Mouse (Mus musculus): ENCODE results near the gene Rnf169. TPM values are rescaled to one million over a fixed set of nuclear protein-coding genes. Genes with fewer than 3 reads are reported as not detected.
A peak's percentile ranks its signal among the peaks of the same experiment; 100 is the strongest.
"Not testable (repeated sequence)": the region's sequence is repeated elsewhere in the genome, so short reads cannot be mapped to it uniquely, and the experiment has no call there.

Rnf169 gene
- polyA plus RNA-seq, 1 experiment from 2014 or later: 4.5 TPM

DNA sequence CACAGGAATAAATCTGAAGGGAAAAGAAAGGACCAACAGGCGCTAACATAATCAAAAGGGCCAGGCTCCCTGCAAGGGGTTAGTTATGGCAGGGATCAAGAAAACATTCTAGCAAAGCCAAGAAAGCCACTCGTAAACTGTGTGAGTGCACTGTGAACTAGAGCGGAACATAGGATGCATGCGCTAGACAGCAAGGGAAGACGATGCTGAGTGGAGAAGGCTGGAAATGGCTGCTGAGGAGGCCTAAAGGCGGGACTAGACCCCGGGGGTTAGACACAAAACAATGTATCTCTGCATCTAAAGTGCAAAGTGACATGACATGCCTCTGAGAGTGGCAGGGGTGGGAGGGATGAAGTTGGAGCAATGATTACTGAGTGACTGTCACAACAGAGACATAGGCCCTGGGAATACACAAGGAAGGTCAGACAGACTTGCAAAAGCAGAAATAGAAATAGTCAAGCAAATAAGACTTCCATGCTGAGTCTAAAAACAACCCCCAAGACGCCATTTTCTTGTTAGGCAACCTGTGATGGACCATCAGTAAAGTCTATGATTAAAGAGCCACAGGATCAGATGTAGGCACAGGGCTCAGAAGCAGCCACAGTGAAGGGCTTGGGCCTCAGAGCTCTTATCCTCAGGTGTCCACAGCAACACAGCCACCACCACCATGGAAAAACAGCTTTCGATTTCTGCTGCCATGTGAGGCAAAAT lies 14.1 kb downstream of the Rnf169 start:
- Histone ChIP-seq H3K36me3 (ENCODE audit: control insufficient read depth, insufficient read depth, low read length) (no peaks in the 10 kb centered on the region), H3K27ac (replicated peaks in 1 of 2; ENCODE audit: control insufficient read depth in 1 of 2, insufficient read depth in 1 of 2, low read depth in 2 of 2, low read length in 2 of 2) (0 out of 4 replicates have a peak overlapping the region, but pooled peaks of 1 of the 2 experiments have one; percentile 28), H3K4me1 (ENCODE audit: control insufficient read depth in 2 of 2, insufficient read depth in 2 of 2, low read length in 2 of 2) (peaks cover 17 to 44% of the 10 kb centered on the region in 2 experiments), H3K4me2 (ENCODE audit: low read length) (no peak overlapping the region), H3K9me3 (ENCODE audit: control insufficient read depth, low read length) (no peaks in the 10 kb centered on the region), H3K27me3 (ENCODE audit: control insufficient read depth, insufficient read depth, low read length) (no peaks in the 10 kb centered on the region), H3K9ac (ENCODE audit: low read length) (no peak overlapping the region), H3K4me3 (ENCODE audit: control insufficient read depth in 1 of 2, insufficient read depth in 1 of 2, low read depth in 1 of 2, low read length in 2 of 2) (no peak overlapping the region)
- WGBS: 68% methylated on average over 9 of the region's 9 CpGs
- ATAC-seq (ENCODE audit: insufficient number of reproducible peaks, insufficient read depth, low FRiP score, low read depth): no peak

DNA sequence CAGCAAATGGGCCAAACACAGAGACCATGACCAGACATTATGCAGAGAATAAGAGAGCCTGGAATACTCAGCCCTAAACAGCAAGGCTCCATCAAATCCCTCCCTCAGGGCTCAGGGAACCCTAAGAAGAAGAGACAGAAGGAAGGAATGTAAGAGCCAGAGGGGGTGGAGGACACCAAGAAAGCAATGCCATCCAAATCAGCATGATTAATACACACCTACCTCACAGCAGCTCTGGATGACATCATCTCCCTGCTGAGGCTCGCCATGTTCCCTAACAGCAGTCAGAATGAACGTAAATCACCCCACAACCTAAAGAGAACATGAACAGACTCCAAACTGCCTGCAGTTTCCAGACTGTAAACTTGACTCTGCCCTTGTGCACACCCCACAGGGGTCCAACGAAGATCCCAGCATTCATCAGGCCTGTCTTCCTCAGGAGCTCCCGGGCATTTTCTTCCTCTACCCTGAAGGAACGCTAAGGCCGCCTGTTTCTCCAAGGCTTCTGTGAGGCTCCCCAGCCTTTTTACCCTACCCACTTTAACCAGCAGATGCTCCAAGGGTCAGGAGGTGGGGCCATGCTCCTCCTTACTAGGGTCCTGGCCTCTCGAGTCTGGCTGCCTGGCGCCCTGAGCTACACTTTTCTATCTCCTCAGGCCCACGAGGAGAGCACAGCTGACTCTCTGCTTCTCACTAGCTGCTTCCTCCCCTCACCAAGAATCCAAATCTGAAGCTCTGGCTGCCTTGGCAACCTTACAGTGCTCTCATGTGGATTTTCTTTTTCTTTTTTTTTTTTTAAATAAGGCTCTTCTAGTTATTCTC lies 15.0 kb downstream of the Rnf169 start:
- Histone ChIP-seq H3K4me3 (ENCODE audit: control insufficient read depth in 1 of 2, insufficient read depth in 1 of 2, low read depth in 1 of 2, low read length in 2 of 2) (no peak overlapping the region), H3K9me3 (ENCODE audit: control insufficient read depth, low read length) (no peaks in the 10 kb centered on the region), H3K27me3 (ENCODE audit: control insufficient read depth, insufficient read depth, low read length) (no peaks in the 10 kb centered on the region), H3K36me3 (ENCODE audit: control insufficient read depth, insufficient read depth, low read length) (no peaks in the 10 kb centered on the region), H3K4me2 (ENCODE audit: low read length) (no peak overlapping the region), H3K4me1 (ENCODE audit: control insufficient read depth in 2 of 2, insufficient read depth in 2 of 2, low read length in 2 of 2) (peaks cover 17 to 44% of the 10 kb centered on the region in 2 experiments), H3K9ac (ENCODE audit: low read length) (no peak overlapping the region), H3K27ac (replicated peaks in 1 of 2; ENCODE audit: control insufficient read depth in 1 of 2, insufficient read depth in 1 of 2, low read depth in 2 of 2, low read length in 2 of 2) (no peak overlapping the region; a peak in 1 of 4 replicates)
- ATAC-seq (ENCODE audit: insufficient number of reproducible peaks, insufficient read depth, low FRiP score, low read depth): no peak
- WGBS: 32% methylated on average over 9 of the region's 9 CpGs

DNA sequence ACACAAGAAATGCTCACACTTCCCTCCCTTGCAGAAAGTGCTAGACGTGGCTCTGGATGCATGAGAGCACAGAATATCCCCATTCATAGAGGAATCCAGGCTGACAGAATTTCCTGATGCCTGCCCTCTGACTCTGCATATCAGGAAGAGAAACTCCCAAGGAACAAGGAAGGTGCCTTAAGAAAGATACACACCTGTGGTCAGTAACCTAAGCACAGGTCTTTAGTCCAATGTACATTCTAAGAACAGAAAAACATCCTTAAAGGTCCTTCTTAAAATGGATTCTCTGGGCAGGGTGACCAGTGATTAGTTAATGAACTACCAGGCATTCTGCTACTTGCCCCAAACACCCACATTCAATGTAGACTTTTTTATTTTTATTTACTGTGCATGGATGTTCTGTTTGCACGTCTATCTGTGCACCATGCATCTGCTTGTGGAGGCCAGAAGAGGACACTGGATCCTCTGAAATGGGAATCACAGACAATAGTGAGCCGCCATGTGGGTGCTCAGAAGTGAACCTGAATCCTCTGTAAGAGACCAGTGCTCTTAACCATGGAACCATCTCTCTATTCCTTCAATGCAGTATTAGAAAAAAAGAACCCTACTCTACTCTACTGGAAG lies 16.9 kb downstream of the Rnf169 start:
- 74% methylated on average over 3 of the region's 3 CpGs for WGBS
- H3K9ac ChIP-seq (ENCODE audit: low read length): no peak overlapping the region
- ATAC-seq (ENCODE audit: insufficient number of reproducible peaks, insufficient read depth, low FRiP score, low read depth): no peak

DNA sequence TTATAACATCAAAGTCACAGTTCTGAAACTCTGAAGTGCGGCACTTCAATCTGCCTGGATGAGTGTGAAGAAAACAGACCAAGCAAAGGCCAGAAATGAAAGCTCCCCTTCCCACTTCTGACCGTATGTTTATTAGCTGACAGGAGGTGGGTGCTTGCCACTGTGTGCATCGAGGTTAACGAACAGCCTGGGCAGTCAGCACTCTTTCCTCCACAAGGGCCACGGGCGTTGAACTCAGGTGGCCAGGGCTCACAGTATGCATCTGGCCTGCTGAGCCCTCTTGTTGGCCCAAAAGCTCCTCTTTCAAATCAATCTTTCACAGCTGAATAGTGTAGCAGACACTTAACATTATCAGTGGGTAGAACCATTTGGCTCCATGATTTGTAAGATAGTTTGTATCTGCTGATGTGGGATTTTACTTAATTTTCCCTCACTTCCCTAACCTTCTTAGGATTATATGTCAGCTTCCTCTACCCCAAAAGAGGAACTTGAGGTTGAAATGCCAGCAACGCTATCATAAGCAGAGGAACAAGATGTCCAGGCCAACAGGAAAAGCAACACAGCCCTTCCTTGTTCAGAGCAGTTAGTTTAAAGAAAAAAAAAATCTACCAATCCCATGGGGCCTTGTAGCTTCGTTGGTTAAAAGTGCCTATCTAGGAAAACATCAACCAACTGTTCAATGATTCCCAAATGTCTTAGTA lies 17.6 kb downstream of the Rnf169 start:
- no peak overlapping the region for H3K4me2 ChIP-seq (ENCODE audit: low read length)
- no peaks in the 10 kb centered on the region for H3K36me3 ChIP-seq (ENCODE audit: control insufficient read depth, insufficient read depth, low read length)
- H3K4me3 ChIP-seq (ENCODE audit: control insufficient read depth in 1 of 2, insufficient read depth in 1 of 2, low read depth in 1 of 2, low read length in 2 of 2): no peak overlapping the region
- H3K27me3 ChIP-seq (ENCODE audit: control insufficient read depth, insufficient read depth, low read length): no peaks in the 10 kb centered on the region
- 54% methylated on average over 8 of the region's 8 CpGs for WGBS
- no peak for ATAC-seq (ENCODE audit: insufficient number of reproducible peaks, insufficient read depth, low FRiP score, low read depth)
- H3K9me3 ChIP-seq (ENCODE audit: control insufficient read depth, low read length): no peaks in the 10 kb centered on the region
- H3K27ac ChIP-seq (replicated peaks in 1 of 2; ENCODE audit: control insufficient read depth in 1 of 2, insufficient read depth in 1 of 2, low read depth in 2 of 2, low read length in 2 of 2): peak overlapping the region in 1 of 2 experiments; percentile 4; a peak in 1 of 4 replicates
- no peak overlapping the region for H3K9ac ChIP-seq (ENCODE audit: low read length)
- peaks cover 17 to 44% of the 10 kb centered on the region in 2 experiments for H3K4me1 ChIP-seq (ENCODE audit: control insufficient read depth in 2 of 2, insufficient read depth in 2 of 2, low read length in 2 of 2)

More for the DNA sequence above, 16.9 kb downstream of the Rnf169 start:
- Histone ChIP-seq H3K27ac (replicated peaks in 1 of 2; ENCODE audit: control insufficient read depth in 1 of 2, insufficient read depth in 1 of 2, low read depth in 2 of 2, low read length in 2 of 2) (peak overlapping the region in 1 of 2 experiments; percentile 4; a peak in 1 of 4 replicates), H3K4me2 (ENCODE audit: low read length) (no peak overlapping the region), H3K9me3 (ENCODE audit: control insufficient read depth, low read length) (no peaks in the 10 kb centered on the region), H3K36me3 (ENCODE audit: control insufficient read depth, insufficient read depth, low read length) (no peaks in the 10 kb centered on the region), H3K4me3 (ENCODE audit: control insufficient read depth in 1 of 2, insufficient read depth in 1 of 2, low read depth in 1 of 2, low read length in 2 of 2) (no peak overlapping the region), H3K27me3 (ENCODE audit: control insufficient read depth, insufficient read depth, low read length) (no peaks in the 10 kb centered on the region), H3K4me1 (ENCODE audit: control insufficient read depth in 2 of 2, insufficient read depth in 2 of 2, low read length in 2 of 2) (peaks cover 17 to 44% of the 10 kb centered on the region in 2 experiments)

DNA sequence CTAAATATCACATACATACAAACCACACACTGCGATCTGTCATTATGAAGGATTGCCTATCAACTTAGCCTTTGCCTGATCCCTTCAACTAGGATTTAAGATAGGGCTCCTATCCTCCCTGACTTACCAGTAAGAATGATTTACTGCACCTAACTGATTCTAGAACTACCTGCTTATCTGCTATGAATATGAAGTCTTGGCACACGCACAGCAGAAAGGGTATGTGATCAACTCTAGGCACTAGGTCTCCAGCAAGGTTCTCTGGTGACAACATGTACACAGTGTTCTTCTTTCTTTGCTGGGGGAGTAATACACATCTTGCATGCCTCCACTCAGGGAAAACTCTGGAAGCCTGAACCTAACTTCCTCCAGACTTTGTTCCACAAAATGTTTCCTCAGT lies 18.7 kb downstream of the Rnf169 start:
- Histone ChIP-seq H3K4me1 (ENCODE audit: control insufficient read depth in 2 of 2, insufficient read depth in 2 of 2, low read length in 2 of 2) (peaks cover 15 to 40% of the 10 kb centered on the region in 2 experiments), H3K36me3 (ENCODE audit: control insufficient read depth, insufficient read depth, low read length) (no peaks in the 10 kb centered on the region), H3K9me3 (ENCODE audit: control insufficient read depth, low read length) (no peaks in the 10 kb centered on the region), H3K27me3 (ENCODE audit: control insufficient read depth, insufficient read depth, low read length) (no peaks in the 10 kb centered on the region), H3K4me2 (ENCODE audit: low read length) (no peak overlapping the region), H3K4me3 (ENCODE audit: control insufficient read depth in 1 of 2, insufficient read depth in 1 of 2, low read depth in 1 of 2, low read length in 2 of 2) (no peak overlapping the region), H3K9ac (ENCODE audit: low read length) (no peak overlapping the region), H3K27ac (replicated peaks in 1 of 2; ENCODE audit: control insufficient read depth in 1 of 2, insufficient read depth in 1 of 2, low read depth in 2 of 2, low read length in 2 of 2) (no peak overlapping the region)
- ATAC-seq (ENCODE audit: insufficient number of reproducible peaks, insufficient read depth, low FRiP score, low read depth): no peak
- WGBS: 85% methylated on average over 2 of the region's 2 CpGs

DNA sequence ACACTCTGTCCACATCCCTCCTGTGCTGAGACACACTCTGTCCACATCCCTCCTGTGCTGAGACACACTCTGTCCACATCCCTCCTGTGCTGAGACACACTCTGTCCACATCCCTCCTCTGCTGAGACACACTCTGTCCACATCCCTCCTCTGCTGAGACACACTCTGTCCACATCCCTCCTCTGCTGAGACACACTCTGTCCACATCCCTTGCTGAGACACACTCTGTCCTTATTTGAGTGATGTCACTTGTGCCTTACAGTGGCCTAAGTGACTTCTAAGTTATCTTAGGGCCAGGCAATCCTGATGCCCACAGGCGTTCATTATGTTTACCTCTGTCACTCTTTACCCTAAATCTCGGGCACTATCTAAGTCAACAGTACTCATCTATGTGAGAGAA lies 19.7 kb downstream of the Rnf169 start:
- not testable (repeated sequence) for H3K9me3 ChIP-seq (ENCODE audit: control insufficient read depth, low read length); H3K36me3 ChIP-seq (ENCODE audit: control insufficient read depth, insufficient read depth, low read length); H3K4me3 ChIP-seq (ENCODE audit: control insufficient read depth in 1 of 2, insufficient read depth in 1 of 2, low read depth in 1 of 2, low read length in 2 of 2); ATAC-seq (ENCODE audit: insufficient number of reproducible peaks, insufficient read depth, low FRiP score, low read depth); H3K4me2 ChIP-seq (ENCODE audit: low read length); H3K27ac ChIP-seq (replicated peaks in 1 of 2; ENCODE audit: control insufficient read depth in 1 of 2, insufficient read depth in 1 of 2, low read depth in 2 of 2, low read length in 2 of 2); H3K9ac ChIP-seq (ENCODE audit: low read length); H3K27me3 ChIP-seq (ENCODE audit: control insufficient read depth, insufficient read depth, low read length)
- 66% methylated on average over 2 of the region's 2 CpGs for WGBS
- H3K4me1 ChIP-seq (ENCODE audit: control insufficient read depth in 2 of 2, insufficient read depth in 2 of 2, low read length in 2 of 2): peaks cover 10 to 31% of the 10 kb centered on the region in 2 experiments

Data from heart, embryonic 14.5 days (tissue).